Mouse (Mus musculus): ENCODE results near the gene Tnfrsf18. TPM values are rescaled to one million over a fixed set of nuclear protein-coding genes. Genes with fewer than 3 reads are reported as not detected.

Tnfrsf18 gene
- polyA plus RNA-seq, 1 experiment from 2014 or later = 1.1 TPM

DNA sequence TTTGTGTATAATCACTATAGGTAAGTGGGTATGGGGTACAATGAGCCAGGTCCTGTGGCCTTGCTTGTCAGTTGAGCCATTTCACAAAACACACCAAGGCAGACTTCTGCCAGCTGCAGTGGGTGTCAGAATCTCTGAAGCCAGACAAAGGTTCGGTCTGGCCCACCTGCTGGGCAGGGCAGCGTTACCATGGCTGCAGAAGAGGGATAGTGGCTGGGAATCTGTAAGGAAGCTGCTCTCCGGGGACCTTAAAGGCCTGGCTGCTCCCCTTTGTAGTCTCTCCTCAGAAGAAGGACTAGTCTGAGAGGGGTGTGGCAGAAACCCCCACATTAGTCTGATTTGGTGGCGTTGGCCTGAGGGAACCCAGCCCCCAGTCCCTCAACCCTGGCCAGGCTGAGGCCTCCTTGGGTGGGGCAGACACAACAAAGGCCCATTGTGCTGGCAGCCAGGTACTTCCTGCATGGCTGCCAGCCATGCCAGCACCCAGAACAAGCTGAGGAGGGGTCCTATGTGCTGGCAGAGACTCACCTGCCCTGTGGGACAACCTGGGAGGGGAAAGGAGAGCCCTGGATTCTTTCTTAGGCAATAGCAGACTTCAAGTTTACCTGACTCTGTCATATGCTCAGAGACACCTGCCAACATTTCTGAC lies 38.0 kb downstream of the Tnfrsf18 start:
- peak; percentile 29 for ATAC-seq
- Histone ChIP-seq H3K4me2 (replicated peaks) (no peak overlapping the region), H3K4me3 (replicated peaks) (no peak overlapping the region), H3K9me3 (no peaks in the 10 kb centered on the region), H3K36me3 (no peaks in the 10 kb centered on the region), H3K9ac (no peak overlapping the region), H3K4me1 (replicated peaks) (peaks cover 13% of the 10 kb centered on the region), H3K27me3 (replicated peaks) (no peaks in the 10 kb centered on the region), H3K27ac (peak overlapping the region; percentile 55)
- 16% methylated on average over 4 of the region's 4 CpGs for WGBS

DNA sequence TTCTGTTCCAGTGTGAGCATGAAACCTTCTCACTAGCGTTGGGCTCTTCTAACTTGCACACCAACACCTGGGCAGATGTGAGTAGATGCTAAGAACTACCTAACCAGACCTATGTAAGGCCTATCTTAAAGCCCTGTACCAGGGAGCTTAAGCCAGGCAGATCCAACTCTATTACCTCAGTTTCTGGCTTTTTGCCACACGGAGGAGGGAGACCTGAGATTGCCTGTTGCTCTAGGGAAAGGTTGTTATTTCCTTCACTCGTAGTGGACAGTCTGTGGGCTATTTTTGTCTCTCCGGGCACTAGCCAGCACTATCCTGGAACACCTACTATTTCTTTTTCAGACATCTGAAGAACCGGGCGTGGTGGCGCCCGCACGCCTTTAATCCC lies 38.5 kb downstream of the Tnfrsf18 start:
- no peak for ATAC-seq
- peak overlapping the region; percentile 55 for H3K27ac ChIP-seq
- no peak overlapping the region for H3K9ac ChIP-seq
- H3K36me3 ChIP-seq = no peaks in the 10 kb centered on the region
- no peak overlapping the region for H3K4me2 ChIP-seq (replicated peaks)
- peaks cover 13% of the 10 kb centered on the region for H3K4me1 ChIP-seq (replicated peaks)
- H3K4me3 ChIP-seq (replicated peaks) = no peak overlapping the region
- H3K27me3 ChIP-seq (replicated peaks) = no peaks in the 10 kb centered on the region
- WGBS = 77% methylated on average over 9 of the region's 9 CpGs
- H3K9me3 ChIP-seq = no peaks in the 10 kb centered on the region

DNA sequence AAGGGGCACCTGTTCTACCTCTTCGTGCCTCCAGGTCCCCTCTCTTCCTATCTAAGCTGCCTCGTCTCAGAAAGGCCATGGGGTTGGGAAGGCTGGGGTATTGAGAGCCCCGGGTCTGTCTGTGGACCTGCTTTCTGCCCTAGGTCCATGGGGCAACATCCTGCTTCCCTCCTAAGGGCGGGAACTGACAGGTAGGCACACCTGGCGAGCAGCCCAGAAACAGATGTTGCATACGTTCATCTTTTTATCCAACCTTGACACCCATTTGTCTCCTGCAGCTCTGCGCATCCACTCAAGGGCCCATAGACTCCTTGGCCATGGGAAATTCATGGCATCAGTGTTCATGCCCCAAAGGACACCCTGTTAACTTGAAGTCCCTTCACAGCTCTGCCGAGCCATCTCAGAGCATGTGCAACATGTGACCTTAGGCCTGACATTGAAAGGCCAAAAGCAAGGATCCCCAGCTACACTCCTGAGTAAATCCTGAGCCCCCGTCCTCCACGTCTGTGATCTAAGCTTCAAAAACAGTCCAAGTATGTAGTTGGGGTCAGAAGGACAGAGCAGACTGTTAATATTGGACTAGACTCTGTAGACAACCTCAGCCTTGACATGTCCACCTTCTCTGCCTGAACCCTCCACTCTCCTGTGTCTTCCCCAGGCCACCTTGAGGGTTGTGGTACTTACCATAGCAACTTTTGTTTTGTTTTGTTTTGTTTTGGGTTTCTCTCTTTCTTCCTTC lies 39.4 kb downstream of the Tnfrsf18 start:
- Histone ChIP-seq H3K27ac (no peak overlapping the region), H3K4me2 (replicated peaks) (no peak overlapping the region), H3K27me3 (replicated peaks) (no peaks in the 10 kb centered on the region), H3K36me3 (no peaks in the 10 kb centered on the region), H3K4me3 (replicated peaks) (no peak overlapping the region), H3K9ac (no peak overlapping the region), H3K4me1 (replicated peaks) (peaks cover 16% of the 10 kb centered on the region), H3K9me3 (no peaks in the 10 kb centered on the region)
- WGBS = 81% methylated on average over 10 of the region's 10 CpGs
- no peak for ATAC-seq

DNA sequence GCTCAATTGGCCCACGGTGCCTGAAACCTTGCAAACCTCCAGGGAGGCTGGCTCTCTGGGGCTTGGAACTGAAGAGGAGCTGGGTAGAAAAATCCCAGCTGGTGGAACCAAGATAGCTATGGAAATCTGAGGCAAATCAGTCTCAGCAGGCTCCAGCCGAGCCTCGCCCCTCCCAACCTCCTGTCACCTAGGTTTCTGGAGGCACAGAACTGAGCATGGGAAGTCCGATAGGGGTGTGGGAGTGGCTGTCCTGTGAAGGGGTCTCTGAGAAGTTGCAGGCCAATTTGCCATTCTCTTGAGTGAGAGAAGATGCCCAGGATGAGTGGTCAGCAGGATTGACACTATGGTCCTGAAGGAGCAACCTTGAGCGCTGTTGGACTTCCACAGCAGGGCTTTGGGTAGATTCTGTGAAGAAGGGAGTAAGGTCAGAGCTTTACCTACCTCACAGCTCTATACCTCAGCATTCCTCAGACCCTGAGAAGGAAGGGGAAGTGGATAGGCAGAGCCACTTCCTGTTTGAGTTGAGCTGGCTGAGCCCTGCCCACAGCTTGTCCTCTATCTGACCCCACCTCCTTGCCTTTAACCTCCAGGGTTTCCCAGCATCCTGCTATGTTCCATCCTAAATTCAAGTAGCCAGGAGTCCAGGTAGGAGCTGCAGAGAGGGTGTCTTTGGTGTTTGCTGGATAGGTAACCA lies 41.4 kb downstream of the Tnfrsf18 start:
- Histone ChIP-seq H3K27me3 (replicated peaks) (no peaks in the 10 kb centered on the region), H3K4me2 (replicated peaks) (0 out of 2 replicates have a peak overlapping the region, but pooled peaks have one; percentile 14), H3K27ac (no peak overlapping the region), H3K4me1 (replicated peaks) (peaks cover 20% of the 10 kb centered on the region), H3K36me3 (no peaks in the 10 kb centered on the region), H3K9ac (no peak overlapping the region), H3K9me3 (no peaks in the 10 kb centered on the region), H3K4me3 (replicated peaks) (no peak overlapping the region)
- WGBS = 60% methylated on average over 5 of the region's 5 CpGs
- ATAC-seq = 0 out of 2 replicates have a peak, but pooled peaks have one; percentile 26

DNA sequence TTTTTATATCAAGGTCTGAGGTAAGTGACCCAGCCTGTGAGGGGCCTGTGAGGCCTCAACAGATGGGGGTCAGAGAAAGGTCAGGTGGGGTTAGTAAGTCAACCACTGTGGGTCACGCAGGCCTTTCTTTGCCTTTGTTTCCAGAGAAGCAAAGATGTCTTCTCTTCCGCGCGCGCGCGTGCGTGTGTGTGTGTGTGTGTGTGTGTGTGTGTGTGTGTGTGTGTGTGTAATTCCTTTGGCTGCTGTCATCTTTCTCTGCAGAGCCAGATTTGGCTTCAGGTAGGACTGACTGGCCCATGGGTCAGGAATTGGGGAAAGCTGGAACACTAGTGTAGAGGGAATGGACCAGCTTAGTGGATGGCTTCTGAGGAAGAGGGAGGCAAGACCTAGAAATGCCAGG lies 43.7 kb downstream of the Tnfrsf18 start:
- whole genome bisulfite sequencing = 82% methylated on average over 8 of the region's 8 CpGs
- no peak for ATAC-seq
- H3K27me3 ChIP-seq (replicated peaks) = no peaks in the 10 kb centered on the region
- no peaks in the 10 kb centered on the region for H3K9me3 ChIP-seq
- H3K4me2 ChIP-seq (replicated peaks) = no peak overlapping the region
- H3K4me3 ChIP-seq (replicated peaks) = no peak overlapping the region
- H3K27ac ChIP-seq = no peak overlapping the region
- no peak overlapping the region for H3K9ac ChIP-seq
- no peaks in the 10 kb centered on the region for H3K36me3 ChIP-seq
- peaks cover 13% of the 10 kb centered on the region for H3K4me1 ChIP-seq (replicated peaks)

DNA sequence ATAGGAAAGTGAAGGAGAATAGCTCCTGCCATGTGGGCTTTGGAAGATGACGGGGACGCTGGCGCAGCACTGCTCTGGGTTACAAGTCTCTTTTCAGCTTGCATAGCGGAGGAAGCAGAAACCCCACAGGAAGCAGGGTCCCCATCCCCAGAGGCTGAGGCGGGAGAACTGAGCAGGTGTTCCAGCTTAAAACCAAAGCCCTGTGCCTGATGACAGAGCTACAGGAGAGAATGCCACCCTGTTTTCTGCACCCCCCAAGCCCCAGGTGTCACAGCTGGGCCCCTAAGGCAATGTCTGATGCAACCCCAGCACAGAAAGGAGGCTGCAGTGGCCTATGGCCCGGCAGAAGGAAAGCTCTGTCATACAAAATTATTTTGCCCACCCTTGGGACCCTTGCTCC lies 44.3 kb downstream of the Tnfrsf18 start:
- no peaks in the 10 kb centered on the region for H3K9me3 ChIP-seq
- ATAC-seq = no peak
- no peaks in the 10 kb centered on the region for H3K36me3 ChIP-seq
- H3K9ac ChIP-seq = no peak overlapping the region
- H3K27ac ChIP-seq = no peak overlapping the region
- H3K4me1 ChIP-seq (replicated peaks) = peaks cover 13% of the 10 kb centered on the region
- H3K27me3 ChIP-seq (replicated peaks) = no peaks in the 10 kb centered on the region
- 76% methylated on average over 6 of the region's 6 CpGs for WGBS
- H3K4me3 ChIP-seq (replicated peaks) = no peak overlapping the region
- H3K4me2 ChIP-seq (replicated peaks) = no peak overlapping the region

DNA sequence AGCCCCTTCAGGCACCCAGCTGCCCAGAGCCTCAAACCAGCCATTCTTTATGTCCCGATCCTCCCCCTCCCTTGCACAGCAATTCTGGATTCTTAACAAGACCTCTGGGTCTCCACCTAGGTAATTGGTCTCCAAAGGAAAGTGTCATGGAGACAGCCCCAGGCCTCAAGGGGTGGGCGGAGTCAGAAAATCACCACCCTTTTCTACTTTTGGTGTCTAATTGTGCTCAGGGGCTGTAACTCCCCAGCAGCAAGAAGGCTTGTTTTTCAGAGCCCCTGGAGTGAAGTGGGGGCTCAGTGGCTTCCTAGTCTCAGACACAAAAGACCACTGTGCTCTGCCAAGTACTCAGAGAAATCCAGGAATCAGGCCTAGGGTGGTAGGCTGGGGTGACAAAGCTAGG lies 44.8 kb downstream of the Tnfrsf18 start:
- Histone ChIP-seq H3K27ac (no peak overlapping the region), H3K4me2 (replicated peaks) (no peak overlapping the region), H3K27me3 (replicated peaks) (no peaks in the 10 kb centered on the region), H3K9ac (no peak overlapping the region), H3K4me1 (replicated peaks) (peaks cover 13% of the 10 kb centered on the region), H3K9me3 (no peaks in the 10 kb centered on the region), H3K36me3 (no peaks in the 10 kb centered on the region), H3K4me3 (replicated peaks) (no peak overlapping the region)
- ATAC-seq = 0 out of 2 replicates have a peak, but pooled peaks have one; percentile 7
- 68% methylated on average over 2 of the region's 2 CpGs for WGBS

DNA sequence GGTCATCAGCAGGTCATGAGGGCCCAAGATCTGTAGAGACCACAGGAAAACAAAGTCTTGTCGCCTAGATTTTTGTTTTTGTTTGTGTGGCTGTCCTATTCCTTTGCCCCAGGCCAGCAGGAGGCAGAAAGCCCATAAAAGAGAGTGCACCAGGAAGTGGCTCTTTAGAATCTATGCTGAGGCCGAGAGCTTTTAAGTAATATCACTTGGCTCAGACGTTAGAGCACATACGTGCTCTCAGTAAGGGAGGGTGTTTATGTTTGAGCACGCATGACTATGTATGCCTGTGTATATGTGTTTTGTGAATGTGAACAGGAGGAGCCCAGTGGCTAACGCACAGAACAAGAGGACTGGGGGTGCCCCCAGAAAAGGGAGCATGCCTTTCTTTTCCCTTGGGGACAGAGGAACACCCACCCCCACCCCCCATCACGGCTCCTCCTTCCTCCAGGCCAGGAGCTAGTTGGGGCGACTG lies 51.0 kb downstream of the Tnfrsf18 start:
- peak; percentile 47 for ATAC-seq
- peaks cover 23% of the 10 kb centered on the region for H3K4me1 ChIP-seq (replicated peaks)
- peak overlapping the region; percentile 83 for H3K4me2 ChIP-seq (replicated peaks)
- no peaks in the 10 kb centered on the region for H3K9me3 ChIP-seq
- peak overlapping the region; percentile 57 for H3K27ac ChIP-seq
- 6% methylated on average over 8 of the region's 8 CpGs for WGBS
- peak overlapping the region; percentile 46 for H3K4me3 ChIP-seq (replicated peaks)
- H3K9ac ChIP-seq = peak overlapping the region; percentile 59
- H3K36me3 ChIP-seq = no peaks in the 10 kb centered on the region
- peaks cover 4% of the 10 kb centered on the region; the same call in 1 of the 2 replicates for H3K27me3 ChIP-seq (replicated peaks)

DNA sequence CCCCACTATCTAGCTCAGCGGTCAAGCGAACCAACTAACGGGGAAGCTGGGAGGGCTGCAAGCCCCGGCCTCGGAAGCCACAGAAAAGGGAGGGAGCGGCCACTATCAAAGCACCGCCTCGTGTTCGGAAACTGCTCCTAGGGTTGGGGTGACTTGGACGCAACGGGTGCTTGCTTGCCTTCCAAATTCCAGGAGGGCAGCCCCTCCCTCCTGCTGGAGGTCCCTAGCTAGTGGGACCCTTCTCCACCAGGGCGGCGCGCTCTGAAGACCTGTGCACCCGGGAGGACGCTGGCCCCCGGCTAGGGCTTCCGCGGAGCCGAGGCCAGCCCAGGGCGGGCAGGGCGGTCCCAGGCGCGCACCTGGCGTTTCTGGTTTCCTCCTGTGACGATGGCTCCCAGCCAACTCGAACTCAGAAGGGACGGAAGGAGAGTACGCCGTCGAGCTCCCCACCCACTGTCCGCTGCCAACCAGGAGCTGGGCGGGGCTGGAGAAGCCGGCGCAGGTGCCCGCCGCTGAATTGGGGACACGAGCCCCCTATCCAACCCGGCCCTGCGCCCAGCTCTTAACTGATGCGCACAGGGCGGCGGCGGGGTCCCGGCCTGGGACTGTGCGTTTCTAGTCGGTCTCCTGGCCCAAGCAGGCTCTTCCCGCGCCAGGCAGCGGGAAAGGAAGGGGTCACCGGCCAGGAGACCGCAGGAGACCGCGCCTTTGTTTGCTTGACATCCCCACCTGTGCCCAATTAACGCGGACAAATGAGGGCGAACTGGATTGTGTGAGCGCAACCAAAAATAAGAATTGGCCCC lies 51.7 kb downstream of the Tnfrsf18 start:
- Histone ChIP-seq H3K4me2 (replicated peaks) (peak overlapping the region; percentile 83), H3K27me3 (replicated peaks) (peaks cover 4% of the 10 kb centered on the region; the same call in 1 of the 2 replicates), H3K36me3 (no peaks in the 10 kb centered on the region), H3K4me3 (replicated peaks) (peak overlapping the region; percentile 46), H3K27ac (peak overlapping the region; percentile 57), H3K9me3 (no peaks in the 10 kb centered on the region), H3K9ac (peak overlapping the region; percentile 59), H3K4me1 (replicated peaks) (peaks cover 23% of the 10 kb centered on the region)
- peak; percentile 90 for ATAC-seq
- WGBS = under 1% methylated on average over 58 of the region's 58 CpGs

Data from intestine, embryonic 15.5 days (tissue).